Mouse (Mus musculus) heart, postnatal 0 days (tissue): Measurements from ENCODE around the gene Erp27. TPM values are rescaled to one million over a fixed set of nuclear protein-coding genes. Genes with fewer than 3 reads are reported as not detected.

Source experiments
- ATAC-seq: fragments of 200-750 bp; cut with Nextera tagmentation; 2 replicates; pipeline ENCODE4 v1.8.0; 2017; ENCODE audit warnings: low read depth, moderate number of reproducible peaks, moderate library complexity; ENCODE audit not compliant: insufficient read depth
- DNase-seq: peaks from one replicate; pipeline ENCODE4 v3.0.0-alpha.2; 2016; ENCODE audit warnings: low spot score
- H3K27ac ChIP-seq: fragments of 300-500 bp; sonication (generic); 2 replicates; pipeline ENCODE4 v1.5.1; 2014; ENCODE audit warnings: low read depth, mild to moderate bottlenecking
- H3K27me3 ChIP-seq: fragments of 300-500 bp; sonication (generic); 2 replicates; pipeline ENCODE4 v1.6.1; 2014; ENCODE audit warnings: low read length, mixed read lengths; ENCODE audit not compliant: control insufficient read depth, insufficient read depth
- H3K36me3 ChIP-seq: fragments of 300-500 bp; sonication (generic); replicated peaks from 2 replicates; pipeline ENCODE4 v1.6.1; 2014; ENCODE audit warnings: low read length, mixed read lengths; ENCODE audit not compliant: control insufficient read depth, insufficient read depth
- H3K4me1 ChIP-seq: fragments of 300-500 bp; sonication (generic); 2 replicates; pipeline ENCODE4 v1.6.1; 2014; ENCODE audit warnings: antibody characterized with exemption; ENCODE audit not compliant: control insufficient read depth, insufficient read depth
- H3K4me2 ChIP-seq: fragments of 300-500 bp; sonication (generic); 2 replicates; pipeline ENCODE4 v1.6.1; 2014; ENCODE audit warnings: low read depth, mild to moderate bottlenecking, low read length, moderate library complexity
- H3K4me3 ChIP-seq: fragments of 300-500 bp; sonication (generic); 2 replicates; pipeline ENCODE4 v1.5.1; 2014; ENCODE audit warnings: low read depth, low read length
- H3K9ac ChIP-seq: fragments of 300-500 bp; sonication (generic); replicated peaks from 2 replicates; pipeline ENCODE4 v1.6.1; 2014; ENCODE audit warnings: low read depth, low read length, mixed read lengths
- H3K9me3 ChIP-seq: fragments of 300-500 bp; sonication (generic); replicated peaks from 2 replicates; pipeline ENCODE4 v1.6.1; 2016; ENCODE audit warnings: low read length; ENCODE audit not compliant: control insufficient read depth
- CTCF ChIP-seq: IDR thresholded peaks from 2 replicates; pipeline ENCODE4 v1.5.1; 2016; ENCODE audit warnings: antibody characterized with exemption, control low read depth, low read depth
- EP300 ChIP-seq: IDR thresholded peaks from 2 replicates; pipeline ENCODE4 v1.6.1; 2016; ENCODE audit warnings: antibody characterized with exemption, low read depth
- WGBS: fragments of 180-500 bp; shearing (Covaris S2); extraction: QIAGEN DNeasy Blood & Tissue Kit; methylation state at CpG from one replicate; pipeline ENCODE4 v1.1.7; 2014; 5-methylcytosine and 5-hydroxymethylcytosine counted together
- polyA plus RNA-seq: library from polyadenylated mRNA; unstranded; fragments of >200 nt; fragmentation: Nextera tagmentation; extraction: Ambion mirVana; gene quantifications from 2 replicates; pipeline ENCODE4 v1.2.1, GENCODE M21; 2015
- total RNA-seq: library from RNA; depleted of rRNA; stranded (reverse); fragments of >200 nt; gene quantifications from 2 replicates; pipeline ENCODE4 v1.2.3, GENCODE M21; 2014; ENCODE audit warnings: low replicate concordance

Gene Erp27
- total and polyA plus RNA-seq, 2 experiments from 2014 or later, result 0.83 TPM; not detected in 1

DNA sequence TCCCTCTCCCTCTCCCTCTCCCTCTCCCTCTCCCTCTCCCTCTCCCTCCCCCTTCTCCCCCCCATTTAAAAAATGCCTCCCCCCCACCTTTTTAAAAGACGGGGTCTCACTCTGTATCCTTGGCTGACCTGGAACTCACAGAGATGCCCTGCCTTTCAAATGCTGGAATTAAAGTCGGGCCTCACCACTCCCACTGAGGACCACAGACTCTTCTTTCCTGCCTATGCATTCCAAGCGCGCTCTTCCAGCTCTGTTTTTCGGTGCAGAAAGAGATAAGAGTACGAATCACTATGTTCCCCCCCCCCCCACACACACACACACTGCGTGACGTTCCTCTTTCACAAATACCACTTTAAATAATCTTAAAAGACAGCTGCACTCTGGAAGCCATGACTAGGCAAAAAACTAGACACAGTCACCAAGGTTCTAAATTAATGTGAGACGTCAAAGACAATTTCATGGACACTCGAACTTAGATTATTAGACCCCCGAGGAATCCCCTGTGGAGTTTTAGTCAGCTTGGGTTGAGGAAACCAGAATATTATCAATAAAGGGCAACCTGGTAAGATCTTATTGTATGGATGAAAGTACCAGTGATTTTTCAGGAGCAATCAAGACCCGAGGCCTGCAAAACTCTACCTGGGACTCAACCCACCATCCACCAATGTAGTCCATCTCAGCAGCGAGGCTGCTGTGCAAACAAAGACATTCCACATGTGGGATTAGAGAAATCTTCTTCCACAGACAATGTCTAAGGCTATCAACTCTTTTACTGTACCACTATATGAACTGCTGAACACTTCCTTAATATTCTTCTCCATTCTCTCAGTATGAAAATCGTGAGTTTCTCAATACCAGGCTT lies 17.6 kb upstream of the Erp27 start:
- WGBS, result 47% methylated on average over 14 of the region's 14 CpGs
- Histone ChIP-seq H3K27ac (peak overlapping the region; percentile 90), H3K9me3 (no peaks in the 10 kb centered on the region), H3K4me2 (peak overlapping the region; percentile 59; the same call in 1 of the 2 replicates), H3K9ac (no peak overlapping the region), H3K27me3 (no peaks in the 10 kb centered on the region), H3K36me3 (no peaks in the 10 kb centered on the region), H3K4me3 (peak overlapping the region; percentile 1; the same call in 1 of the 2 replicates), H3K4me1 (peaks cover 12% of the 10 kb centered on the region)
- DNase-seq (no peak), ATAC-seq (no peak)
- TF ChIP-seq EP300, result no peak
- TF ChIP-seq CTCF, result no peak

DNA sequence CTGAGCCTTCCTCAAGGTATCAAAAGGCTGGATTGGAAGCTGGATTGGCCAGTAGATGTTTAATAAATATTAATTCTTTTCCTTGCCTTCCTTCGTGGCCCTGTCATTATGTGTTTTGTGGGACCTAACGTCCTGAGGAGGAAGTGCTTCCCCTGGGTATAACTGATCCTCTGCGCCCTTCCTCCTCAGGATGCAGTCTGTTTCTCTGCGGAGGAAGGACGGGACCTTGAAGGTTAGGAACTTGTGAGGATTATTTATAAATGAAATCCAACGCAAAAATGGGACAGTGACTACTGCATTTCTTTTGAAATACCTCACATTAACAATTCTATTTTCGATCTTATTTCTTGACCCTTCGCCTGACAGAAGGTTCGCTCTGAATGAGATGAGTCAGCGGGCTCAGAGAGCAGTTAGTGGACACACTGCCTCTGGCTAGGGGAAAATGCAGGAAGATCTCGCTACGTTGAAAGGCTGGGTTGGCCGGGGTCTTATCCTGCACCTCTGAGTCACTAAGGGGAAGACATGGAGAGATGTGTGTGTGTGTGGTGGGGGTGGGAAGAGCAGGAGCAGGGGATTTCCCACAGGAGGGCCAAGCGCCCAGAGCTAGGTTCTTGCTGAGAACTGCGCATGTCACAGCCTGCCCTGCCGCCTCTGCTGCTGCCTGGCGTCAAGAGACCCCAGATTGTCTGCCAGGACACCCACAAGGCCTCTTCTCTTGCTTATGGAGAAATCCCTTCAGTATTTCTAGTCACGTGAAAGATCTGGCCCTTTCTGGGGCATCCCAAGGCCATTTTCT lies 16.5 kb upstream of the Erp27 start:
- ATAC-seq, result peak; percentile 47; the same call in 1 of the 2 replicates
- peak overlapping the region; percentile 46 for H3K4me2 ChIP-seq

DNA sequence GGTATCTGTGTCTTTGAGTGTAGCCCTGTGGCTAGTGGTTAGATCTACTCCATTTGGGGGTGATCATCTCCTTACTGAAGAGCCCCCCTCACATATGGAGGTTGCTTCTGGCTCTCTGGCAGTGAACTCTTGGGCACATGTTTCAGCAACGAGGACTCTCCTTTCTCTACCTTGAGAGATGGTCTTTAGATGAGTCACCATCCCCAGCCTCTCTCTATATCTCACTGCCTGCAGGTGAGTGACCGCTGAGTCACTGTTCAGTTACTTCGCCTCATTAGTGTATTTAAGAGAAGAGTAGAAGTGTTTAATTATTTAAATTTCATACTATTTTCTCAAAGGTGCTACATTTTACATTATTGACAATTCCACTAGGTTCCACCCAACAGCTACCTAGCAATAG lies 15.1 kb upstream of the Erp27 start:
- ATAC-seq (no peak), DNase-seq (no peak)
- Histone ChIP-seq H3K9me3 (no peaks in the 10 kb centered on the region), H3K27ac (no peak overlapping the region), H3K4me3 (no peak overlapping the region), H3K36me3 (no peaks in the 10 kb centered on the region), H3K4me2 (no peak overlapping the region), H3K4me1 (peaks cover 12% of the 10 kb centered on the region), H3K27me3 (no peaks in the 10 kb centered on the region), H3K9ac (no peak overlapping the region)
- 78% methylated on average over 3 of the region's 3 CpGs for WGBS
- TF ChIP-seq CTCF (no peak), EP300 (no peak)

More for the DNA sequence above, 16.5 kb upstream of the Erp27 start:
- Histone ChIP-seq H3K27me3 (no peaks in the 10 kb centered on the region), H3K4me3 (no peak overlapping the region), H3K4me1 (peaks cover 12% of the 10 kb centered on the region), H3K9ac (no peak overlapping the region; the same call in 1 of the 2 replicates), H3K9me3 (no peaks in the 10 kb centered on the region), H3K36me3 (no peaks in the 10 kb centered on the region), H3K27ac (peak overlapping the region; percentile 66)
- WGBS, result 56% methylated on average over 18 of the region's 18 CpGs
- TF ChIP-seq CTCF, result no peak
- no peak for TF ChIP-seq EP300
- DNase-seq, result peak; percentile 55

DNA sequence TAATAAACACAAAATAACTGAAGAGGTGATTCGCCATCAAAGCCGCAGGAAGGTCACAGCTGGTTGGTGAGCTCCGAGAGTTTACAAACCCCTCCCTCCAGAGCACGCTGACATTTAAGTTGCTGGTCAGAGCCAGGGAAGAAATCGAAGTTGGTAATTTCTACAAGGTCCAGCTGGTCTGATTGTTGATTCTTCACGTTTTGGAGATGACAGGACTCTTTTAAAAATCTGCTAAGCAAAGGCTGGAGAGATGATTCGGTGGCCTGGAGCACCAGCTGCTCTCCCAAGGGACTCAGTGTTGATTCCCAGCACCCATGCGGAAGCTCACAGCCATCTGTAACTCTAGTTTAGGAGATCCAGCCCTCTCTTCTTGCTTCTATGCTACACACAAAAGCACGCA lies 14.4 kb upstream of the Erp27 start:
- H3K9me3 ChIP-seq, result no peaks in the 10 kb centered on the region
- no peak overlapping the region for H3K9ac ChIP-seq
- H3K4me2 ChIP-seq, result no peak overlapping the region
- ATAC-seq, result no peak
- H3K27ac ChIP-seq, result no peak overlapping the region
- H3K36me3 ChIP-seq, result no peaks in the 10 kb centered on the region
- DNase-seq, result no peak
- no peaks in the 10 kb centered on the region for H3K27me3 ChIP-seq
- H3K4me3 ChIP-seq, result no peak overlapping the region
- H3K4me1 ChIP-seq, result peaks cover 6% of the 10 kb centered on the region
- TF ChIP-seq CTCF (no peak), EP300 (no peak)
- WGBS, result 80% methylated on average over 9 of the region's 9 CpGs

DNA sequence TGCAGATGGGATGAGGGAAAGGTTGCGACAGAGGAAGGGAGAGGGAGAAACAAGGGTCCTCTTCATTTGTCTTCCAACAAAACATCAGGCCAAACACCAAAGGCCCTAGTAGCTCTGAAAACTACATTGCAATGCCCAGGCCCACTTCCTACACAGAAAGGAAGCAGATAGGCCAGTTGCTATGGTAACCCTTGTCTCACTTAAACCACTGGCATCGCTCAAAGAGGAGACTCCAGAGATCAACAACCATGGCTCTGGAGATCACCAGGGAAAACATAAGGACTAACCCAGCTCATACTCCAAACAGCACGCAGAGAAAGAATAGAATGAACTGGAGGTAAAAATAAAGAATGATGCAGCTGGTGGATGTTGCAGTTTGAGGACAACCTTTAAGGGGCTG lies 13.3 kb upstream of the Erp27 start:
- H3K27me3 ChIP-seq, result no peaks in the 10 kb centered on the region
- ATAC-seq, result no peak
- 64% methylated on average over 3 of the region's 3 CpGs for WGBS

More for the DNA sequence above, 13.3 kb upstream of the Erp27 start:
- no peak overlapping the region for H3K4me2 ChIP-seq
- H3K4me1 ChIP-seq, result peaks cover 11% of the 10 kb centered on the region
- no peaks in the 10 kb centered on the region for H3K9me3 ChIP-seq
- no peak overlapping the region for H3K9ac ChIP-seq
- no peak overlapping the region for H3K4me3 ChIP-seq
- TF ChIP-seq CTCF, result no peak
- TF ChIP-seq EP300, result no peak
- no peak for DNase-seq
- H3K36me3 ChIP-seq, result no peaks in the 10 kb centered on the region
- no peak overlapping the region for H3K27ac ChIP-seq
